Mouse (Mus musculus) stomach, postnatal 0 days (tissue): Measurements from ENCODE around the gene Shc1. TPM values are rescaled to one million over a fixed set of nuclear protein-coding genes. Genes with fewer than 3 reads are reported as not detected.

Source experiments
- ATAC-seq: fragments of 200-750 bp; cut with Nextera tagmentation; 2 replicates; pipeline ENCODE4 v1.8.0; 2017; ENCODE audit not compliant: low FRiP score, low TSS enrichment
- DNase-seq: peaks from one replicate; pipeline ENCODE4 v3.0.0-alpha.2; 2016; ENCODE audit warnings: low spot score
- H3K27ac ChIP-seq: fragments of 300-500 bp; sonication (generic); replicated peaks from 2 replicates; pipeline ENCODE4 v1.5.1; 2014; ENCODE audit warnings: mild to moderate bottlenecking, control low read depth
- H3K27me3 ChIP-seq: fragments of 300-500 bp; sonication (generic); 2 replicates; pipeline ENCODE4 v1.6.1; 2014; ENCODE audit warnings: low read length; ENCODE audit not compliant: control insufficient read depth, insufficient read depth
- H3K36me3 ChIP-seq: fragments of 300-500 bp; sonication (generic); 2 replicates; pipeline ENCODE4 v1.6.1; 2014; ENCODE audit warnings: low read length, mixed read lengths; ENCODE audit not compliant: control insufficient read depth, insufficient read depth
- H3K4me1 ChIP-seq: fragments of 300-500 bp; sonication (generic); replicated peaks from 2 replicates; pipeline ENCODE4 v1.6.1; 2014; ENCODE audit warnings: antibody characterized with exemption; ENCODE audit not compliant: control insufficient read depth, insufficient read depth
- H3K4me2 ChIP-seq: fragments of 300-500 bp; sonication (generic); replicated peaks from 2 replicates; pipeline ENCODE4 v1.6.1; 2014; ENCODE audit warnings: low read depth, mild to moderate bottlenecking, control low read depth, moderate library complexity
- H3K4me3 ChIP-seq: fragments of 300-500 bp; sonication (generic); 2 replicates; pipeline ENCODE4 v1.5.1; 2014; ENCODE audit warnings: low read depth, low read length, control low read depth
- H3K9ac ChIP-seq: fragments of 300-500 bp; sonication (generic); 2 replicates; pipeline ENCODE4 v1.6.1; 2014; ENCODE audit warnings: mild to moderate bottlenecking, low read length, control low read depth, mixed read lengths
- H3K9me3 ChIP-seq: fragments of 300-500 bp; sonication (generic); 2 replicates; pipeline ENCODE4 v1.6.1; 2016; ENCODE audit warnings: low read length; ENCODE audit not compliant: control insufficient read depth
- CTCF ChIP-seq: IDR thresholded peaks from 2 replicates; pipeline ENCODE4 v1.5.1; 2016; ENCODE audit warnings: antibody characterized with exemption, low read depth, mild to moderate bottlenecking, moderate library complexity
- EP300 ChIP-seq: optimal IDR thresholded peaks from 2 replicates; pipeline ENCODE3; 2016; ENCODE audit warnings: antibody characterized with exemption
- WGBS: fragments of 180-500 bp; shearing (Covaris S2); extraction: QIAGEN DNeasy Blood & Tissue Kit; methylation state at CpG from one replicate; pipeline ENCODE4 v1.1.7; 2014; 5-methylcytosine and 5-hydroxymethylcytosine counted together
- polyA plus RNA-seq: library from polyadenylated mRNA; unstranded; fragments of >200 nt; fragmentation: Nextera tagmentation; extraction: Ambion mirVana; gene quantifications from 2 replicates; pipeline ENCODE4 v1.2.1, GENCODE M21; 2015

Shc1 gene
- polyA plus RNA-seq, 1 experiment from 2014 or later = 42.6 TPM

DNA sequence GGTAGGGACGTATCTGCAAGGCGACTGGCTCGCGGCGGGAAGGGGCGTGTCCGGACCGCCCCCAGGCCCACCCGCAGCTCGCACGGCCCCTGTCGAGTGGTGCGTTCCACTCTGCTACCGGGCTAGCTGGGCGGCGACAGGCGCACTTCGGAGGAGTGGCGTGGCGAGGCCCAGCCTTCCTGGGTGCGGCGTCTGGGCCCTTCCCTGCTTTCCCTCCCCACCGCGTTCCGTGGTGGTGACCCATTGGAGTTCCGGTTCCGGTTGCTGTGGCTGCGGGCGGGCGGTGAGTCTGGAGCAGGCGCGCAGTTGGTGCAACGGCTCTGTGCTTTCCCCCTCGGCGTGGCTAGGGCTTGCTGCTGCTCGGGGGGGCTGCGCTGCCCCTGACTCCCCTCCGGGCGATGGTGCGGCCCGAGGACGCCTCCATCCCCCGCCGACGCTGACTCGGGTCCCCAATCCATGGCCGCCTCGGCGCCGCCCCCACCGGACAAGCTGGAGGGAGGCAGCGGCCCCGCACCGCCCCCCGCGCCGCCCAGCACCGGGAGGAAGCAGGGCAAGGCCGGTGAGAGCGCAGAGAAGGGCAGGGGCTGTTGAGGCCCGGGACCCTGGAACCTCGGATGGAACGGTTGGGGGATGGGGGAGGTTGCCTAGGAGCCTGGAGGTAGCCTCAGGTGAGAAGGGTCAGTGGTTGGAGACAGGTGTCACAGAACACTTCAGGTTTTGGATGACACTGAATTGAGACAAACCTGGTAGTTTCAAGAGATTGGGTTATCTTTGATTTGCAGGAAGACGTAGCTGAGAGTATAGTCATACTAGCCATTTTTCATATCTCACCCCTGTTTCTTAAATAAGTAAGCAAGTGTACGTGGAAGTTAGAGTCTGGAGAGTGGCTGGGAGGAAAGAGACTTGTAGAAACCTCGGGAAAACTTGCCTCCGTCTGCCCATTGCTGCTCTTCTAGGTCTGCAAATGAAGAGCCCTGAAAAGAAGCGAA, 12.2 kb downstream of the Shc1 start, which contains the start of gene Pygo2:
Gene Pygo2 (plus strand): TSS at position 44 of the 989 bp plus-strand sequence.
- peak within 1 kb of the TSS; percentile 88 for H3K4me2 ChIP-seq
- no peak for TF ChIP-seq EP300
- peak; percentile 36; the same call in 1 of the 2 replicates for TF ChIP-seq CTCF
- peak; percentile 98 for DNase-seq
- peak; percentile 98 for ATAC-seq
- H3K4me1 ChIP-seq = peaks cover 4% of the 10 kb centered on the region
- H3K9ac ChIP-seq = peak within 1 kb of the TSS; percentile 94
- no peaks in the 10 kb centered on the region for H3K27me3 ChIP-seq
- H3K36me3 ChIP-seq = peaks cover 9% of the 10 kb centered on the region
- no peaks in the 10 kb centered on the region for H3K9me3 ChIP-seq
- H3K4me3 ChIP-seq = peak within 1 kb of the TSS; percentile 94
- peak within 1 kb of the TSS; percentile 91 for H3K27ac ChIP-seq
- WGBS = 2% methylated on average over 67 of the region's 68 CpGs

- H3K9ac ChIP-seq = no peak overlapping the region
- WGBS = 97% methylated on average over 8 of the region's 8 CpGs
- H3K4me1 ChIP-seq = peaks cover 9% of the 10 kb centered on the region
- TF ChIP-seq EP300 (no peak), CTCF (no peak)
- peaks cover 5% of the 10 kb centered on the region; the same call in 1 of the 2 replicates for H3K36me3 ChIP-seq
- H3K27ac ChIP-seq = no peak overlapping the region
- no peak overlapping the region for H3K4me3 ChIP-seq
- DNase-seq = no peak
- H3K4me2 ChIP-seq = no peak overlapping the region
- no peaks in the 10 kb centered on the region for H3K9me3 ChIP-seq
- H3K27me3 ChIP-seq = no peaks in the 10 kb centered on the region
- ATAC-seq = no peak
Measured at GRCm38 (mm10) chr3:89432606-89433005, 14.4 kb downstream of the Shc1 start.

DNA sequence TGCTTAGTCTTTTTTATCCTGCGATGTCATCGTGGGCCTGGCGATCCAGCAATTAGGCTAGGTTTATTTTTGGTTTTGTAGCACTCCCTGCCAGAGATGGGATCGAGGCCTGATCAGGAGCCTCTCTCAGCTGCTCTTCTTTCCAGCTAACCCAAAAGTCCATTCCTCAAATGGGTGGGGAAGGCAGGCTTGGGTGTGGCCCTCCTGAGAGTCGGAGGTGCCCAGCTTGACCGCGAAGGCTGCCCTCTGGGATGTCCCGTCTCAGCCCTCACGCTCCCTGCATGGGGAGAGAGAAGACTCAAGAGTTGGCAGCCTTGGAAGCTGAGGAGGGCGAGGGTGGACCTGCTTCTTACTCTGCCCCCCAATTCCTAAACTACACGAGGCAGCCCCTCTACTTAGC, 16.3 kb downstream of the Shc1 start:
- 73% methylated on average over 11 of the region's 11 CpGs for WGBS
- H3K9me3 ChIP-seq = no peaks in the 10 kb centered on the region
- peaks cover 5% of the 10 kb centered on the region; the same call in 1 of the 2 replicates for H3K36me3 ChIP-seq
- H3K27me3 ChIP-seq = no peaks in the 10 kb centered on the region
- no peak overlapping the region for H3K4me2 ChIP-seq
- no peak overlapping the region for H3K27ac ChIP-seq
- DNase-seq (no peak), ATAC-seq (no peak)
- no peak overlapping the region for H3K4me3 ChIP-seq
- H3K4me1 ChIP-seq = peaks cover 9% of the 10 kb centered on the region
- no peak overlapping the region for H3K9ac ChIP-seq
- no peak for TF ChIP-seq EP300
- TF ChIP-seq CTCF = no peak

- H3K36me3 ChIP-seq = peaks cover 5% of the 10 kb centered on the region; the same call in 1 of the 2 replicates
- no peak overlapping the region for H3K4me3 ChIP-seq
- no peak overlapping the region for H3K4me2 ChIP-seq
- H3K27ac ChIP-seq = no peak overlapping the region
- H3K4me1 ChIP-seq = peaks cover 9% of the 10 kb centered on the region
- DNase-seq = no peak
- WGBS = 61% methylated on average over 7 of the region's 7 CpGs
- H3K9ac ChIP-seq = no peak overlapping the region
- H3K27me3 ChIP-seq = no peaks in the 10 kb centered on the region
- no peak for ATAC-seq
- H3K9me3 ChIP-seq = no peaks in the 10 kb centered on the region
- no peak for TF ChIP-seq CTCF
- no peak for TF ChIP-seq EP300
Measured at GRCm38 (mm10) chr3:89435041-89435440, 16.8 kb downstream of the Shc1 start.

- ATAC-seq (peak; percentile 77), DNase-seq (peak; percentile 87)
- WGBS = 6% methylated on average over 16 of the region's 16 CpGs
Measured at GRCm38 (mm10) chr3:89436176-89437113, 18.2 kb downstream of the Shc1 start, which contains the start of gene Pbxip1. Gene Pbxip1, plus strand, starts transcription at chr3:89436706.

More at GRCm38 (mm10) chr3:89436176-89437113, 18.2 kb downstream of the Shc1 start, which contains the start of gene Pbxip1:
- peaks cover 5% of the 10 kb centered on the region; the same call in 1 of the 2 replicates for H3K36me3 ChIP-seq
- no peaks in the 10 kb centered on the region for H3K9me3 ChIP-seq
- H3K4me2 ChIP-seq = peak within 1 kb of the TSS; percentile 67
- peak within 1 kb of the TSS; percentile 48 for H3K4me3 ChIP-seq
- TF ChIP-seq CTCF = no peak
- no peak for TF ChIP-seq EP300
- H3K27me3 ChIP-seq = no peaks in the 10 kb centered on the region
- H3K27ac ChIP-seq = peak within 1 kb of the TSS; percentile 66
- H3K4me1 ChIP-seq = peaks cover 5% of the 10 kb centered on the region
- H3K9ac ChIP-seq = peak within 1 kb of the TSS; percentile 59
